Mouse (Mus musculus): ENCODE measurements around the gene Sntb2.

The Sntb2 gene

DNA sequence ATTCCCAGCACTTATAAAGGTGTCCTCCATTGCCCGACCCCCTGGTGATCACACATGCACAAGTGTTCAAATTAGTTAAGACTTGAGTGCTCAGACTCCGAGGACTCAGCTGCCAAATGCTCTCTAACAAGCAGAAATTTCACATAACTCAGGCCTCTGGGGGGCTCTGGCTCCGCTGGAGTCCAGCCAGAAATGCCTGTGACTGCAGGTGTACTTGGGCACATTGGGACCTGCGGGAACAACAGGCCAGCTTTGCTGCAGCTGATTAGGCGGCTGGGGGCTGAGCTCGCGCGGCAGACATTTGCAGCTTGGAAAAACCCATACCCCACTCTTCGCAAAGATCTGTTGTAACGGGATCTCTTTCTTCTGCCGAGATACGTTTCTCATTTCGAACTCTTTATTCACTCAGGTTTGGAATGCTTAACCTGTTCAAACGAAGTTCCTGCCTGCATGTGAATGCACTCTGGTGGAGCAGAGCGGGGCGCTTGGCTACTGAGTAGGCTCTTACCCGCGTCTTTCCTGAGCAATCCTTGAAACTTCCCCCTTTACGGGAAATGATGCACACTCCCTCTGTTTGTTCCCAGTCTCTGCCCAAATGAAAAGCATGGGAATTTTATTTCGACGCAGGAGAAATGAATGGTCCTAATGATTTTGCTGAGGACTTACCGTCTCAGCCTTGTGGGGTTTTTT lies 3.0 kb upstream of the Sntb2 start:
- peak; percentile 20 for DNase-seq

DNA sequence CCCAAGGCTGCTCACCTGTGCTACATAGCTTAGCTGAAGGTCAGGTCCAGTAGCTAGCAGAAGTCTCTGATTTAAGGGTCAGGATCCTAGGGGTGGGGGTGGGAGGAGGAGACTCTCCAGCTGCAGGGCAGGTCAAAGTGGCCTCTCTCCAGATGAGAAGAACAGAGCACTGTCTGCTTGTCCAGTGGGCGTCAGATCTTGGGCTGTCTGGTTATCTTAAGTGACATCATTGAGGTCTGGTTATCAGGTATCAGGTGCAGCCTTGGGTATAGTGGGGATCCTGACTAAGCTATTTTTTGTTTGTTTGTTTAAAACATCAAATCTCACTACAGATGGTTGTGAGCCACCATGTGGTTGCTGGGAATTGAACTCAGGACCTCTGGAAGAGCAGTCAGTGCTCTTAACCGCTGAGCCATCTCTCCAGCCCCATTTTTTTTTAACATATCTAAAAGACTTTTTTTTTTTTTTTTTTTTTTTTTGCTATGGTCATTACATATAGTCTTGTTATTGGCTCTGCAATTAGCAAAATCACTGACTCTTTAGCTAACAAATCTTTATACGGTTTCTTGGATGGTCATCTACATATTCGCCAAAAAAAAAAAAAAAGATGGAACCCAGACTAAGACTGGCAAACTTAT lies 1.9 kb upstream of the Sntb2 start:
- no peak for DNase-seq

- peak; percentile 32 for DNase-seq
Observed at GRCm38 (mm10) chr8:106934226-106934977, 1.1 kb upstream of the Sntb2 start.

GRCm38 (mm10) chr8:106935899-106936477 lies 438 bp downstream of the Sntb2 start:
- DNase-seq: peak; percentile 66

DNA sequence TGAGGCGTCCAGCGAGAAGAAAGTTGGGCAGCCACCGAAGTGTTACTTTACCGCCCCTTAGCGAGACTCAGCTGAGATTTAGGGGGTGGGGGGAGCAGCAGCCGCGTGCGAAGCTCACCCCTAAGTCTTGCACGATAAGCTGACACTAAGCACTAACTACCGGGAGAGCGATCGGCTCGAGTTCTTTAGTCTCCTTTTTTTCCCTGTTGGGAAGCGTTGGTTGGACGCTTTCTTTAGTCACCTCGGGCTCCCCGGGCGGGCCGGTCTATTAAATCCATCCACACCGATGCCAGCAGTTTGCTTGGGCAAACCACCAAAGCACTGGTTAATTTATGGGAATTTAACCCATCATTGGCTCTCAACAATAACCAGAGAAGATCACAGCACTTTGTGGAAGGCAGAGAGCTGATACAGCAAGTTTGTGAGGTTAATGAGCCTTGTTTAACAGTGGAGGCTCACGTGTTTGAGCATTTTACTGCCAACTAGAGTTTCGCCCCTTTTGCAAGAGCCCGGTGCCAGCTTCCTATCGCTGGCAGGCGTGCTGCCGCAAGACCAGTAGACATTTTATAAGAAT lies 1.0 kb downstream of the Sntb2 start:
- peak; percentile 44 for DNase-seq

GRCm38 (mm10) chr8:106937081-106937800 lies 1.7 kb downstream of the Sntb2 start:
- no peak for DNase-seq

DNA sequence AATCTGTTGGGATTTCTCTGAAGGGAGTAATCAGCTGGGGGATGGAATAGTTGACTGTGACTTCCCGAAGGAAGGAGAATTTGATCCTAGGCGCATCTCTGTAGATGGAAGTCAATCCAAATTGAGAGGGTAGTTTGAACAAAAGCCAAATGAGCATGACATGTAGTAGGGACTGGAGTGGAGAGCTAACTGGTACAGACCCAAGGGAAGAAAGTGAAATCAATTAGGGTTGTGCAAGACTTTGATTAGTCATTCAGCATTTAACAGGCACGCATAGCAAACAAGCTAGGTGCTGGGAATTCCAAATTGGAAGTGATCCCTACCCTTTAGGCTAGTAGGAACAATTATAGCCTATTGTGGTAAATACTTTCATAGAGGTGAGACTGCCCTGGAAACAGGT lies 6.3 kb downstream of the Sntb2 start:
- DNase-seq: no peak

DNA sequence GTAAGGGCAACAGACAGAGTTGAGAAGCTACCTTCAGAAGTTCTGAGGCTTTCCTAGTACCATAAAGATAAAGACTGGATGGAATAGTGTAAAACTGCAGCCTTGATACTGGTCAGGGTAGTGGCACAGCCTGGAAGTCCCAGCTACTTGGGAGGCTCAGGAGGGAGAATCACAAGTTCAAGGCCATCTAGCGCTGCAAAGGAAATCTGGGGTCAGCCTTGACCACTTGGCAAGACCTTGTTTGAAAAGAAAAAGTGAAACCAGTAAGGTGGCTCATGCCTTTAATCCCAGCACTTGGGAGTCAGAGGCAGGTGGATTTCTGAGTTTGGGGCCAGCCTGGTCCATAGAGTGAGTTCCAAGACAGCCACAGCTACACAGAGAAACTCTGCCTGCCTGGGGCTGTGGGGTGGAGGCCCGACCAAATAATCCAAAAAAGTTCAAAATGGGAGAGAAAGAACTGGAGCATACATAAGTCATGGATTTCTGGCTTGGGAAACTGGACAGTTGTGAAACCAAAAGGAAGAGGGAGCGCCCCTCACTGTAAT lies 8.4 kb downstream of the Sntb2 start:
- DNase-seq: no peak

DNA sequence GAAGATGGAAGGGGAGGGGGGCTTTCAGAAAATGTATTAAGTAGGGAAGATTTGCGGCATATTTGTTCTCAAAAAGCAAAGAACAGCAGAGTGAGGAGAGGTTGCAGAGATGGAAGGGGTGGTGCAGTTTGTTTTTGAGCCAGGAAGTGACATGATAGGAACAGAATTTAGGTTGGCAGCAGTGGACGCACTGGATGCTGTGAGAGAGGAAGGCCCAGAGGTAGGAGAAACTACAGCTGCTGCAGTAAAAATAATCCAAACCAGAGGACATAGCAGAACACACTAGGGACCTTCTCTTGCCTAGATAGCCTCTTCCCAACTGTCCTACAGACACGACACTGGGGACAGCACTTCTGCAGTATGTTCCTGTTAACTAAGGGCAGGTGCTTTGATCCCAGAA lies 9.2 kb downstream of the Sntb2 start:
- no peak for DNase-seq

DNA sequence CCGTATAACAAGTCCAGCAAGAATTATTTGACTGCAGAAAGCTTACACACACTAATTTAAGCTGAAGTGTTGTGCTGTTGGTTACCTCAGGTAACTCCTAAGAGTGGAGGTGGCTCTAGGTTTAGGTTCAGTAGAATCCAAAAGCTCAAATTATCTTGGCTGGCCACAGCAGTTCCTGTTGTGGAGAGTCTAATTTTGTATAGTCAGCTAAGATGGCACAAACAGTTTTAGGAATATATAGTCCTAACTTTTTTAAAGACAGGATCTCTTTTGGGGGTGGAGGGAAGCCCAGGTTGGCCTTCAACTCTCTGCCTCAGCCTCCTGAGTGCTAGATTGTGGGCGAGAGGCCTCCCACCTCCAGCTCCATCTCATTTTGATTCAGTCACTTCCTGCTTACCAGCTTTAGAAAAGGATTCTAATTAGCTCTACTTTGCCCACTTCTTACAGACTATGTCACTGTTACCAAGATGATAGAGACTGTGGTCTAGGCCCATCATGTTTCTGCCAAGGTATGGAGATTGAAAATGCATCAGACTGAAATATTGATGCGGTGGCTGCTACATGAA lies 13.2 kb downstream of the Sntb2 start:
- DNase-seq: no peak

DNA sequence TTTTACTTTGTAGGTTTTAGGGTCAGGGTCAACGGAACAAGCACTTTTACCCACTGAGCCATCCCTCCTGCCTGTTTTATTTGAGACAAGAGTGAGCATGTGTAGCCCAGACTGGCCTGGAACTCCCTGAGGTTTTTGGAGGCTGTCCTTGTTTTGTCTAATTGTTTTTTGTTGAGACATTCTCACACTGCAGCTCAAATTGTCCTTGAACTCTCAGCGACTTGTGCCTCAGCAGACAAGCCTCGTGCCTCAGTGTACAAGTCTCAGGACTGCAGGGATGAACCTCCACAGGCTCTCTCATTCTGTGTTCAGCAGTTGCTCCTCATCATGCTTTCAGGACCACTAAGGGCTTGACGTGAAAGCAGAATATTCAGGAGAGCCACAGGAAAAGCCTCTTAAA lies 16.2 kb downstream of the Sntb2 start:
- no peak for DNase-seq

DNA sequence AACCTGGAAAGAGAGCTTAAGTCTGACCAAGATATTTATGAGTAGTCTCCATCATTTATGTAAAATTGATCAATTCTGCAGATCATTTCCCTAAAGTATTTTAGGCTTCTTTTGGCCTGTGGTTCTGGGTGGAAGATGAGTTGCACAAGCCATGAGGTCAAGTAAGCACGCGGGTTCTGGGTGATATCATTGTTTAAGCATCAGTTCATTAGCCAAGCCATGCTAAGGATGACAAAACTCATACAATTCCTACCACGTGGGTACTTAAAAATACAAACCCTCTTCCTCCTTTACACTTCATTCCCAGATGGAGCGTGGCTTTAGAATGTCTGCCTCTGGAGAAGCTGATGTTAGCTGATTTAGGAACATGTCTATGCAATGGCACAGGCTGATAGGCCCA lies 18.0 kb downstream of the Sntb2 start:
- DNase-seq: no peak

DNA sequence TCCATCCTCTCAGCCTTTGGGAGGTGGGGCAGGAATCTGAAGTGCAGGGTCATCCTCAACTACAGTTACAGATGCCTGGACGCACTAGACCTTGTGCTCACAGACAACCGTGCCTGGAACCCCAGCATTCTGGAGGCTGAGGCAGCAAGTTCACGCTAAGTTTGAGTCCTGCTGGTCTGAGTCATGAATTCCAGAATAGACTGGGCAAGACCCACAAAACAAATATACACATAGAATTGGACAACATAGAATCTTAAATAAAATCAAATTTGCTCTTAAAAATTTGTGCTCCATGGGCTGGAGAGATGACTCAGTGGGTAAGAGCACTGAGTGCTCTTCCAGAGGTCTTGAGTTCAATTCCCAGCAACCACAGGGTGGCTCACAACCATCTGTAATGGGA lies 21.5 kb downstream of the Sntb2 start:
- DNase-seq: no peak

- no peak for DNase-seq
Observed at GRCm38 (mm10) chr8:106958212-106958611, 22.7 kb downstream of the Sntb2 start.

DNA sequence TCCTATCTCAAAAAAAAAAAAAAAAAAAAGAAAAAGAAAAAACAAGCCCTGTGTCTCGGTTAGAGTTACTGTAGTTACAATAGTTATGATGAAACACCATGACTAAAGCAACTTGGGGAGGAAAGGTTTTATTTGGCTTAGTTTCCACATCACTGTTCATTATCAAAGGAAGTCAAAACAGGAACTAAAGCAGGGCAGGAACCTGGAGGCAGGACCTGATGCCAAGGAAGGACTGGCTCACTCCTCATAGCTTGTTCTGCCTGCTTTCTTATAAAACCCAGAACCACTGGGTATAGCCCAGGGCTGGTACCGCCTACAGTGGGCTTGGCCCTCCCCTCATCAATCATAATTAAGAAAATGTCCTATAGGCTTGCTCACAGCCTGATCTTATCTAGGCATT lies 24.1 kb downstream of the Sntb2 start:
- no peak for DNase-seq

DNA sequence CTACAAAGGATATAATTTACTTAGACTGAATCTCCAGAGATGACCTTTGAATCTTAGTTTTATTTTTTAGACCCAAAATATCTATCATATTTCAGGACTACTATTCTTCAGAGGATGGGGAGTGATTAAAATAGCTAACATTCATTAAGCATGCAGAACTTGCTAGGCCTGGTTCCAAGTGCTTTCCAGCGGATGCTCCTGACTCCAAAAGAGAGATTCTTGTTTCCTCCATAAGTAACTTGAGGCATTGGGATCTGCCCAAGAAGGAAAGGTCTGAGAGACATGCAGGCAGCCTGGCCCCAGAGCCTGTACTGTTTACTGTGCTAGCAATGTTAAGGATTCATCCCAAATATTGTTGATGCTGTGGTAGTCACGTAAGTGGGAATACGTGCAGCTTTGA lies 26.8 kb downstream of the Sntb2 start:
- no peak for DNase-seq

DNA sequence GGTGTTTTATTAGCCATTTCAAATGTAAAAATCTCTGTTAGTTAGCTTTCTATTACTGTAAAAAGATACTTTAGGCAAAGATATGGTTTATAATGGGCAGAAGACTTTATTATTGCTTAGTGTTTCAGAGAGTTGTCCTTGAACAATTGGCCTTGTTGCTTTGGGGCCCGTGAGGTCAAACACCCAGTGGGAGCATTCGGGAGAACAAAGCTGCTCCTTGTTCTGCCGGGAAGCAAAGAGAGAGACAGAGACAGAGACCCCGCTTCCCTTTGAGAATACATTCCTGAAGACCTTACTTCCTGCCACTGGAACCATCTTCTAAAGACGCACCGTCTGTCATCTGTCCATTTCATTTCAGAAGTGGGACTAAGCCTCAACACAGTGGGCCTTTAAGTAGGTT lies 27.8 kb downstream of the Sntb2 start:
- DNase-seq: no peak

- no peak for DNase-seq
Observed at GRCm38 (mm10) chr8:106964573-106964972, 29.0 kb downstream of the Sntb2 start.

DNA sequence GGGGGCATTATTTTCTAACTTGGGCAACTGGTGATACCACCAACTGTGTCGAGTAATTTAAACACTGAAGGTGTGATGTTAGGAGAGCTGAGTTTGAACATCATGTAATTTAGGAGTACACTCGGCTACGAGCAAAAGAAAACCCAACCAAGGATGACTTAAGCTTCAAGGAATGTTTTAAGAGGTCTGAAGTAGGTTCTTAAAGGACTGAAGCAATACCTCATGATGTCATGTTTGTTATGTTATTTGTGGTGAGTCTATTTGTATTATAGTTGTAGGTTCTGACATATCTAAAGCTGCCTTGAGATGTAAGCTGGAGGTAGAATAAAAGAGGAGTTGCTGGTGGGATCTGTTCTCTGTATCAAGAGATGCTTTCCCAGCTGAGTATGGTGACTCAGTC lies 34.4 kb downstream of the Sntb2 start:
- DNase-seq: no peak

DNA sequence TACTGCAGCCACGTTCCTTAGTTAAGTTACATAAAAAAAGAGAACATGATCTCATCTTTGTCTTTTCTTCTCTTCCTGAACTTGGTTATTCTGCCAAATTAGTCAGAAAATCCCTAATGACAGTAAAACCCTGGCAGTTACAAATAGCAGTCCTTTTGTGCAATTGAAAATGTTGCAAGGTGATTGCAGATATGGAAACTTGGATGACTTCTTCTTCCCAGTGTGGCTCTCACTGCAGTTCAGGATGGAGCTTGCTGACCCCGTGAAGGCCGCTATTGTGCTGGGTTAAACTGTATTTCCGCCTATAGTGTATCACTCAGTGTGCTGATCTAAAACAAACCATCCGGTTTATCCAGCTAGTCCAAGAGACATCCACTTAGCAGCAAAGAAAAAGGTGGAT lies 36.4 kb downstream of the Sntb2 start:
- no peak for DNase-seq

- DNase-seq: no peak
Observed at GRCm38 (mm10) chr8:106972538-106973264, 37.2 kb downstream of the Sntb2 start.
